8 mouse cellular contexts compared by ENCODE assay signal in genomic region chr2:168741273-168742058, GRCm38 (mm10). TPM values are rescaled to one million over a fixed set of nuclear protein-coding genes. Genes with fewer than 3 reads are reported as not detected.
A peak's percentile ranks its signal among the peaks of the same experiment; 100 is the strongest.
DNase-seq lines count a peak whose midpoint lies in the region; ATAC-seq and TF ChIP-seq lines count a peak whose summit lies in the region.

No protein-coding gene starts in this region.

- DNase-seq in adrenal gland, postnatal 10 days: peak; percentile 82
- DNase-seq in left cerebral cortex, postnatal 14 days (ENCODE audit: low spot score in 2 of 2): peak; percentile 78 to 81
- peak; percentile 73 for DNase-seq in right cerebral cortex, postnatal 4 days
- DNase-seq in adipocyte (ENCODE audit: low spot score): no peak

- H3K9ac ChIP-seq in intestine, embryonic 16.5 days (ENCODE audit: low read depth, low read length): peak overlapping the region; percentile 79

- 0 out of 2 replicates have a peak, but pooled peaks cover 2% of the 10 kb centered on the region for H3K9me3 ChIP-seq in intestine, embryonic 16.5 days (ENCODE audit: control insufficient read depth, low read length)

- H3K4me1 ChIP-seq in cortical plate, adult 2 months (ENCODE audit: control insufficient read depth, insufficient read depth, low read length): no peaks in the 10 kb centered on the region
- 0 out of 2 replicates have a peak, but pooled peaks cover 5% of the 10 kb centered on the region for H3K4me1 ChIP-seq in intestine, embryonic 16.5 days (ENCODE audit: control insufficient read depth, insufficient read depth, low read length)

- H3K4me3 ChIP-seq in cortical plate, adult 2 months (ENCODE audit: insufficient read depth, low read length): peak overlapping the region; percentile 83
- H3K4me3 ChIP-seq in intestine, embryonic 16.5 days (ENCODE audit: low read length): peak overlapping the region; percentile 82

- H3K27me3 ChIP-seq in intestine, embryonic 16.5 days (replicated peaks; ENCODE audit: control insufficient read depth, insufficient read depth, low read length): no peaks in the 10 kb centered on the region

- no peak for TF ChIP-seq CTCF in cortical plate, adult 2 months (IDR thresholded peaks at IDR 0.05; ENCODE audit: extremely low read depth, insufficient read depth, low read length)

- 0 out of 2 replicates have a peak, but pooled peaks have one; percentile 16 for TF ChIP-seq POLR2A in cortical plate, adult 2 months (IDR thresholded peaks at IDR 0.05; ENCODE audit: extremely low read depth, insufficient read depth, low read length)

- ATAC-seq in granulocyte monocyte progenitor cell, adult 5-6 weeks (replicated peaks; ENCODE audit: poor library complexity, severe bottlenecking): peak; percentile 35; the same call in 1 of the 2 replicates
- ATAC-seq in intestine, embryonic 16.5 days: peak; percentile 97
- ATAC-seq in megakaryocyte-erythroid progenitor cell, adult 5-6 weeks (replicated peaks; ENCODE audit: low FRiP score, low TSS enrichment, poor library complexity, severe bottlenecking): peak; percentile 32

- intact Hi-C loops in left cerebral cortex, postnatal 14 days (cut with DNase I): loop anchor here (5.0 kb wide), 2 partner anchors 49 to 896 kb away; no protein-coding TSS in a partner anchor

- no peaks in the 10 kb centered on the region for H3K36me3 ChIP-seq in intestine, embryonic 16.5 days (ENCODE audit: control insufficient read depth, insufficient read depth, low read length)

- H3K4me2 ChIP-seq in intestine, embryonic 16.5 days (ENCODE audit: low read depth, low read length): peak overlapping the region; percentile 72

- under 1% methylated on average over 90 of the region's 108 CpGs for WGBS in intestine, embryonic 16.5 days

- no peak overlapping the region for H3K27ac ChIP-seq in cortical plate, adult 2 months (ENCODE audit: insufficient read depth, low read length)
- H3K27ac ChIP-seq in intestine, embryonic 16.5 days (ENCODE audit: low read length): peak overlapping the region; percentile 79

RNA-seq across cellular contexts. Expression of gene Atp9a, which starts 0.7 kb away (rescaled TPM):
- 10 to 100 TPM; 72.1 to 76.7 TPM for total RNA-seq in adrenal gland, postnatal 10 days (2021)
- polyA plus RNA-seq in cortical plate, adult 2 months (2012; rRNA removed): 272 and 279 TPM in 2 replicates
- total RNA-seq in granulocyte monocyte progenitor cell, adult 5-6 weeks (2014; fragmentation: Nextera tagmentation): 0.62 TPM in 1 of 2 replicates, not detected in the other
- 0.56 and 0.82 TPM in 2 replicates for total RNA-seq in granulocyte monocyte progenitor cell, adult 5-6 weeks (2017)
- 24.9 and 28.0 TPM in 2 replicates for polyA plus RNA-seq in intestine, embryonic 16.5 days (2015; fragmentation: Nextera tagmentation; extraction: Ambion mirVana)
- 100 to 1,000 TPM; 418 to 426 TPM for total RNA-seq in left cerebral cortex, postnatal 14 days (2021)
- 0.37 TPM in 1 of 2 replicates, not detected in the other for total RNA-seq in megakaryocyte-erythroid progenitor cell, adult 5-6 weeks (2014; fragmentation: Nextera tagmentation)
- 0.23 TPM in 1 of 2 replicates, not detected in the other for total RNA-seq in megakaryocyte-erythroid progenitor cell, adult 5-6 weeks (2017)

RNA-seq across cellular contexts. Expression of gene Sall4, which starts 26.3 kb away (rescaled TPM):
- under 1 TPM; 0.12 TPM for total RNA-seq in adrenal gland, postnatal 10 days (2021)
- polyA plus RNA-seq in cortical plate, adult 2 months (2012; rRNA removed): 0.06 TPM in 2 replicates
- not detected in 2 replicates for total RNA-seq in granulocyte monocyte progenitor cell, adult 5-6 weeks (2014; fragmentation: Nextera tagmentation)
- total RNA-seq in granulocyte monocyte progenitor cell, adult 5-6 weeks (2017): not detected in 2 replicates
- polyA plus RNA-seq in intestine, embryonic 16.5 days (2015; fragmentation: Nextera tagmentation; extraction: Ambion mirVana): 0.91 and 1.0 TPM in 2 replicates
- total RNA-seq in left cerebral cortex, postnatal 14 days (2021): not detected
- total RNA-seq in megakaryocyte-erythroid progenitor cell, adult 5-6 weeks (2014; fragmentation: Nextera tagmentation): not detected in 2 replicates
- total RNA-seq in megakaryocyte-erythroid progenitor cell, adult 5-6 weeks (2017): not detected in 2 replicates

Comparison
In these comparisons a context has a peak if more than half of its experiments do, and no peak if none do; other contexts are left out.
1. ATAC-seq: peak in every context shown above with its lines; median percentile 97 in intestine, embryonic 16.5 days; 35 in granulocyte monocyte progenitor cell, adult 5-6 weeks; 32 in megakaryocyte-erythroid progenitor cell, adult 5-6 weeks.
2. RNA of gene Atp9a, which starts 0.7 kb away (total RNA-seq): 418 to 426 TPM in left cerebral cortex, postnatal 14 days and 72.1 to 76.7 TPM in adrenal gland, postnatal 10 days; 0.56 to 0.82 TPM in granulocyte monocyte progenitor cell, adult 5-6 weeks and 0.23 to 0.37 TPM in megakaryocyte-erythroid progenitor cell, adult 5-6 weeks; every median in the first group is over 10 times any median in the second.